Comparison of ENCODE assay signal across 10 mouse cellular contexts in the genomic region with DNA sequence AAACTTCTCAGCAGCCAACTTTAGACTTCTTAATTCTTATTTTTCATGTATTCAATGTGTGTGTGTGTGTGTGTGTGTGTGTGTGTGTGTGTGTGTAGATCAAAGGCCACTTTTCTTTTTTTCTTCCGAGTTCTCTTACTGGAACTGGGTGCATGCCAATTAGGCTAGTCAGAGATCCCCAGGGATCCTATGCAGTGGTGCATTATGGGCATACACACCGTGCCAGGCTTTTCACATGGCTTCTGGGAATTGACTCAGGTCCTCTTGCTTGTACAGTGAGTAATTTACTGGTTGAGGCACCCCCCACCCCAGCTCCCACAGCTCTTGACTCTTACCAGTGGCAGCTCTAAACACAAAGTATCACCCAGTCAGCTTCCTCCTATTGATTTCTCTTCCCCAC.
DNase-seq lines count a peak whose midpoint lies in the region; ATAC-seq lines count a peak whose summit lies in the region.
"Had no signal": no experiment of that assay in that cellular context is flagged by ENCODE, and none has a peak within 500 bp of the region (broad histone marks: within the 10 kb centered on the region; RNA-seq: fewer than 3 reads in every experiment).

No protein-coding gene starts in this region.

- no peaks in the 10 kb centered on the region for H3K9me3 ChIP-seq in kidney, embryonic 16.5 days (ENCODE audit: low read length)
- H3K9me3 ChIP-seq in midbrain, embryonic 13.5 days = no peaks in the 10 kb centered on the region

- no peak overlapping the region for H3K27ac ChIP-seq in kidney, embryonic 16.5 days (ENCODE audit: low read length)
- H3K27ac ChIP-seq in midbrain, embryonic 13.5 days = no peak overlapping the region

- 68% methylated on average over 2 of the region's 2 CpGs for WGBS in kidney, embryonic 16.5 days
- WGBS in midbrain, embryonic 13.5 days = 31% methylated on average over 2 of the region's 2 CpGs

- peak; percentile 18 to 24 for DNase-seq in cerebellum, postnatal 14 days
- DNase-seq in cerebellum, adult 8-10 months = no peak
- DNase-seq in kidney, postnatal 10 days = peak; percentile 16
- DNase-seq in adipocyte (ENCODE audit: low spot score) = peak; percentile 97
- DNase-seq in gastrocnemius, postnatal 10 days = no peak
- no peak for DNase-seq in right cerebral cortex, postnatal 4 days
- DNase-seq: lung, postnatal 36 days had no signal

- H3K36me3 ChIP-seq in kidney, embryonic 16.5 days (ENCODE audit: insufficient read depth, low read length) = no peaks in the 10 kb centered on the region
- H3K36me3 ChIP-seq in midbrain, embryonic 13.5 days = no peaks in the 10 kb centered on the region

- H3K4me2 ChIP-seq in kidney, embryonic 16.5 days (replicated peaks; ENCODE audit: low read depth, low read length) = no peak overlapping the region
- no peak overlapping the region for H3K4me2 ChIP-seq in midbrain, embryonic 13.5 days (replicated peaks)

- no peaks in the 10 kb centered on the region for H3K4me1 ChIP-seq in kidney, embryonic 16.5 days (ENCODE audit: insufficient read depth, low read length)
- 0 out of 2 replicates have a peak, but pooled peaks cover 3% of the 10 kb centered on the region for H3K4me1 ChIP-seq in midbrain, embryonic 13.5 days (replicated peaks)

- H3K9ac ChIP-seq in kidney, embryonic 16.5 days (replicated peaks; ENCODE audit: low read length) = no peak overlapping the region
- no peak overlapping the region for H3K9ac ChIP-seq in midbrain, embryonic 13.5 days (replicated peaks)

- no peak for ATAC-seq in kidney, embryonic 16.5 days (ENCODE audit: low FRiP score, low TSS enrichment)
- ATAC-seq in midbrain, embryonic 13.5 days = 0 out of 2 replicates have a peak, but pooled peaks have one; percentile 40
- ATAC-seq: CD4-positive, CD25-positive, alpha-beta regulatory T cell, adult 4 months had no signal

- H3K4me3 ChIP-seq in kidney, embryonic 16.5 days (ENCODE audit: low read length) = no peak overlapping the region
- H3K4me3 ChIP-seq in midbrain, embryonic 13.5 days (replicated peaks) = no peak overlapping the region

- no peaks in the 10 kb centered on the region for H3K27me3 ChIP-seq in kidney, embryonic 16.5 days (ENCODE audit: insufficient read depth, low read length)
- no peaks in the 10 kb centered on the region for H3K27me3 ChIP-seq in midbrain, embryonic 13.5 days

Comparison
In these comparisons a context has a peak if more than half of its experiments do, and no peak if none do; other contexts are left out.
1. DNase-seq: peak in cerebellum, postnatal 14 days (2 of 2), kidney, postnatal 10 days (single experiment) and adipocyte (single experiment); none in cerebellum, adult 8-10 months (single experiment), gastrocnemius, postnatal 10 days (single experiment) and right cerebral cortex, postnatal 4 days (single experiment).